8 mouse cellular contexts compared by ENCODE assay signal in the genomic region with DNA sequence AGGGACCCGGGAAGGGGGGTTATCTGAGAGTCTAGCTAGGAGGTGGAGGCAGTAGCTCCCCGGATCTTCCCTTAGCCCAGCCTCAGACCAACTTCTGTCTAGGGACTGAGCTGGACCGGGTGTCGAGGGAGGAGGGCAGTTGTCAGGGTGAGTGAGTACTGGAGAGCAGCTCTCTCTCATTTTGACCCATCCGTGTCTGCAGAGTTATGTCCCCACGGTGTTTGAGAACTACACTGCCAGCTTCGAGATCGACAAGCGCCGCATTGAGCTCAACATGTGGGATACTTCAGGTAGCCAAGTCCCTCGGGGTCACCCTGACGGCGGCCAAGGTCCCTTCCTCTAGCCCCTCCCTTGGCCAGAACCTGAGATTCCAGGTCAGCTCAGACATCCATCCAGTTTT. TPM values are rescaled to one million over a fixed set of nuclear protein-coding genes. Genes with fewer than 3 reads are reported as not detected.
DNase-seq lines count a peak whose midpoint lies in the region; ATAC-seq and TF ChIP-seq lines count a peak whose summit lies in the region.

No protein-coding gene starts in this region.

- peak overlapping the region; percentile 74 for H3K9ac ChIP-seq in forebrain, postnatal 0 days
- no peak overlapping the region for H3K9ac ChIP-seq in liver, embryonic 16.5 days (ENCODE audit: low read depth, low read length)

- peak overlapping the region; percentile 62 for H3K4me3 ChIP-seq in erythroblast, embryonic 14.5 days (replicated peaks)
- H3K4me3 ChIP-seq in forebrain, postnatal 0 days (ENCODE audit: low read depth, low read length): peak overlapping the region; percentile 70
- peak overlapping the region; percentile 71 for H3K4me3 ChIP-seq in liver, embryonic 16.5 days (ENCODE audit: low read depth, low read length)

- peak overlapping the region; percentile 78; the same call in 1 of the 2 replicates for H3K27ac ChIP-seq in forebrain, postnatal 0 days (ENCODE audit: low read depth, low read length)
- H3K27ac ChIP-seq in liver, embryonic 16.5 days (ENCODE audit: low read length): no peak overlapping the region

- H3K27me3 ChIP-seq in erythroblast, embryonic 14.5 days (ENCODE audit: control insufficient read depth): peaks cover 92% of the 10 kb centered on the region
- no peaks in the 10 kb centered on the region for H3K27me3 ChIP-seq in forebrain, postnatal 0 days (ENCODE audit: insufficient read depth, low read length)
- H3K27me3 ChIP-seq in liver, embryonic 16.5 days (ENCODE audit: control insufficient read depth, insufficient read depth, low read depth, low read length): peaks cover 54% of the 10 kb centered on the region

- H3K4me2 ChIP-seq in forebrain, postnatal 0 days (ENCODE audit: low read depth): peak overlapping the region; percentile 85
- H3K4me2 ChIP-seq in liver, embryonic 16.5 days (ENCODE audit: low read depth, low read length): peak overlapping the region; percentile 86

- peak; percentile 23 for DNase-seq in 3T3-L1 (ENCODE audit: low read depth, low spot score)
- no peak for DNase-seq in forebrain, postnatal 0 days

- no peak for ATAC-seq in erythroblast, adult 5-6 weeks (replicated peaks; ENCODE audit: low FRiP score, poor library complexity, severe bottlenecking)
- no peak for ATAC-seq in forebrain, postnatal 0 days
- ATAC-seq in liver, embryonic 16.5 days (ENCODE audit: low read depth): no peak
- ATAC-seq in monocyte, adult 5-6 weeks (replicated peaks; ENCODE audit: insufficient number of reproducible peaks, low FRiP score, low TSS enrichment, poor library complexity, severe bottlenecking): no peak
- no peak for ATAC-seq in inflammation-experienced regulatory T-cells, adult 6 months
- no peak for ATAC-seq in activated CD4-positive, CD25-positive, alpha-beta regulatory T cell, adult 4 months

- peaks cover 47% of the 10 kb centered on the region for H3K4me1 ChIP-seq in erythroblast, embryonic 14.5 days (ENCODE audit: control insufficient read depth)
- peaks cover 11% of the 10 kb centered on the region for H3K4me1 ChIP-seq in forebrain, postnatal 0 days (ENCODE audit: insufficient read depth)
- H3K4me1 ChIP-seq in liver, embryonic 16.5 days (ENCODE audit: control insufficient read depth, low read depth, low read length): peaks cover 42% of the 10 kb centered on the region

- H3K9me3 ChIP-seq in erythroblast, embryonic 14.5 days (ENCODE audit: control insufficient read depth, low read length): no peaks in the 10 kb centered on the region
- no peaks in the 10 kb centered on the region for H3K9me3 ChIP-seq in forebrain, postnatal 0 days (ENCODE audit: low read length)
- H3K9me3 ChIP-seq in liver, embryonic 16.5 days (replicated peaks; ENCODE audit: control insufficient read depth, low read length): no peaks in the 10 kb centered on the region

- no peak for TF ChIP-seq CTCF in forebrain, postnatal 0 days (IDR thresholded peaks at IDR 0.05; ENCODE audit: low read depth)

- WGBS in forebrain, postnatal 0 days: 3% methylated on average over 13 of the region's 13 CpGs
- WGBS in liver, embryonic 16.5 days (ENCODE audit: insufficient replicate concordance): 12% methylated on average over 13 of the region's 13 CpGs

- H3K36me3 ChIP-seq in erythroblast, embryonic 14.5 days (ENCODE audit: control insufficient read depth): no peaks in the 10 kb centered on the region
- peaks cover 16% of the 10 kb centered on the region for H3K36me3 ChIP-seq in forebrain, postnatal 0 days (ENCODE audit: insufficient read depth)
- H3K36me3 ChIP-seq in liver, embryonic 16.5 days (ENCODE audit: control insufficient read depth, insufficient read depth): no peaks in the 10 kb centered on the region

RNA-seq across cellular contexts. Expression of a gene that starts 2.7 kb away (rescaled TPM):
- 0.69 and 0.80 TPM in 2 replicates for polyA plus RNA-seq in erythroblast, embryonic 14.5 days (2012)
- total RNA-seq in erythroblast, adult 5-6 weeks (2015; ENCODE audit: low replicate concordance): 12.3 and 16.1 TPM in 2 replicates
- 6.7 and 8.1 TPM in 2 replicates for total RNA-seq in erythroblast, adult 5-6 weeks (2017; ENCODE audit: low replicate concordance)
- total RNA-seq in forebrain, postnatal 0 days (2014; rRNA removed): 131 and 174 TPM in 2 replicates
- polyA plus RNA-seq in forebrain, postnatal 0 days (2015; fragmentation: Nextera tagmentation; extraction: Ambion mirVana): 73.3 and 92.7 TPM in 2 replicates
- 10.2 and 12.3 TPM in 2 replicates for polyA plus RNA-seq in liver, embryonic 16.5 days (2015; fragmentation: Nextera tagmentation; extraction: Ambion mirVana)
- total RNA-seq in monocyte, adult 5-6 weeks (2017): 13.9 to 14.1 TPM (median 13.9 TPM) in 3 replicates
- 1 to 10 TPM; 1.7 to 2.5 (median 1.9) TPM for polyA plus RNA-seq in inflammation-experienced regulatory T-cells, adult 6 months (2017; shearing (Covaris generic))
- 1 to 10 TPM in 1 of 2 experiments, under 1 TPM in 1; 0.60 to 1.5 TPM for polyA plus RNA-seq in activated CD4-positive, CD25-positive, alpha-beta regulatory T cell, adult 4 months (2017; shearing (Covaris generic))

RNA-seq across cellular contexts. Expression of a gene that starts 3.9 kb away (rescaled TPM):
- polyA plus RNA-seq in erythroblast, embryonic 14.5 days (2012): 0.09 and 0.16 TPM in 2 replicates
- not detected in 2 replicates for total RNA-seq in erythroblast, adult 5-6 weeks (2015; ENCODE audit: low replicate concordance)
- total RNA-seq in erythroblast, adult 5-6 weeks (2017; ENCODE audit: low replicate concordance): 1.4 TPM in 1 of 2 replicates, not detected in the other
- total RNA-seq in forebrain, postnatal 0 days (2014; rRNA removed): 61.9 and 71.4 TPM in 2 replicates
- polyA plus RNA-seq in forebrain, postnatal 0 days (2015; fragmentation: Nextera tagmentation; extraction: Ambion mirVana): 88.1 and 96.6 TPM in 2 replicates
- 1.4 and 1.7 TPM in 2 replicates for polyA plus RNA-seq in liver, embryonic 16.5 days (2015; fragmentation: Nextera tagmentation; extraction: Ambion mirVana)
- not detected in 3 replicates for total RNA-seq in monocyte, adult 5-6 weeks (2017)
- polyA plus RNA-seq in inflammation-experienced regulatory T-cells, adult 6 months (2017; shearing (Covaris generic)): not detected
- polyA plus RNA-seq in activated CD4-positive, CD25-positive, alpha-beta regulatory T cell, adult 4 months (2017; shearing (Covaris generic)): under 1 TPM; 0.24 to 0.36 TPM

RNA-seq across cellular contexts. Expression of a gene that starts 20.5 kb away (rescaled TPM):
- 1.6 and 2.1 TPM in 2 replicates for polyA plus RNA-seq in erythroblast, embryonic 14.5 days (2012)
- total RNA-seq in erythroblast, adult 5-6 weeks (2015; ENCODE audit: low replicate concordance): 71.9 and 78.0 TPM in 2 replicates
- 62.4 and 81.0 TPM in 2 replicates for total RNA-seq in erythroblast, adult 5-6 weeks (2017; ENCODE audit: low replicate concordance)
- total RNA-seq in forebrain, postnatal 0 days (2014; rRNA removed): 3.2 and 5.2 TPM in 2 replicates
- 3.8 and 5.1 TPM in 2 replicates for polyA plus RNA-seq in forebrain, postnatal 0 days (2015; fragmentation: Nextera tagmentation; extraction: Ambion mirVana)
- 22.4 and 26.5 TPM in 2 replicates for polyA plus RNA-seq in liver, embryonic 16.5 days (2015; fragmentation: Nextera tagmentation; extraction: Ambion mirVana)
- 65.6 to 68.1 TPM (median 67.1 TPM) in 3 replicates for total RNA-seq in monocyte, adult 5-6 weeks (2017)
- 100 to 1,000 TPM; 143 to 171 (median 153) TPM for polyA plus RNA-seq in inflammation-experienced regulatory T-cells, adult 6 months (2017; shearing (Covaris generic))
- 100 to 1,000 TPM; 148 to 179 TPM for polyA plus RNA-seq in activated CD4-positive, CD25-positive, alpha-beta regulatory T cell, adult 4 months (2017; shearing (Covaris generic))

RNA-seq across cellular contexts. Expression of a gene that starts 26.6 kb away (rescaled TPM):
- polyA plus RNA-seq in erythroblast, embryonic 14.5 days (2012): 28.9 and 48.8 TPM in 2 replicates
- total RNA-seq in erythroblast, adult 5-6 weeks (2015; ENCODE audit: low replicate concordance): 108 and 182 TPM in 2 replicates
- 176 and 239 TPM in 2 replicates for total RNA-seq in erythroblast, adult 5-6 weeks (2017; ENCODE audit: low replicate concordance)
- 785 and 1,503 TPM in 2 replicates for total RNA-seq in forebrain, postnatal 0 days (2014; rRNA removed)
- 274 and 348 TPM in 2 replicates for polyA plus RNA-seq in forebrain, postnatal 0 days (2015; fragmentation: Nextera tagmentation; extraction: Ambion mirVana)
- 138 and 160 TPM in 2 replicates for polyA plus RNA-seq in liver, embryonic 16.5 days (2015; fragmentation: Nextera tagmentation; extraction: Ambion mirVana)
- 465 to 1,168 TPM (median 1,010 TPM) in 3 replicates for total RNA-seq in monocyte, adult 5-6 weeks (2017)
- 100 to 1,000 TPM; 523 to 733 (median 603) TPM for polyA plus RNA-seq in inflammation-experienced regulatory T-cells, adult 6 months (2017; shearing (Covaris generic))
- 100 to 1,000 TPM; 581 to 812 TPM for polyA plus RNA-seq in activated CD4-positive, CD25-positive, alpha-beta regulatory T cell, adult 4 months (2017; shearing (Covaris generic))

RNA-seq across cellular contexts. Expression of a gene that starts 43.6 kb away (rescaled TPM):
- polyA plus RNA-seq in erythroblast, embryonic 14.5 days (2012): not detected in 2 replicates
- total RNA-seq in erythroblast, adult 5-6 weeks (2015; ENCODE audit: low replicate concordance): 2.9 TPM in 1 of 2 replicates, not detected in the other
- total RNA-seq in erythroblast, adult 5-6 weeks (2017; ENCODE audit: low replicate concordance): not detected in 2 replicates
- total RNA-seq in forebrain, postnatal 0 days (2014; rRNA removed): 0.62 and 1.8 TPM in 2 replicates
- 1.2 and 2.4 TPM in 2 replicates for polyA plus RNA-seq in forebrain, postnatal 0 days (2015; fragmentation: Nextera tagmentation; extraction: Ambion mirVana)
- polyA plus RNA-seq in liver, embryonic 16.5 days (2015; fragmentation: Nextera tagmentation; extraction: Ambion mirVana): 0.82 and 2.0 TPM in 2 replicates
- total RNA-seq in monocyte, adult 5-6 weeks (2017): 2.7 TPM in 1 of 3 replicates, not detected in the others
- 1 to 10 TPM; 1.6 to 2.2 (median 2.1) TPM for polyA plus RNA-seq in inflammation-experienced regulatory T-cells, adult 6 months (2017; shearing (Covaris generic))
- 1 to 10 TPM; 1.1 to 4.2 TPM for polyA plus RNA-seq in activated CD4-positive, CD25-positive, alpha-beta regulatory T cell, adult 4 months (2017; shearing (Covaris generic))

Comparison
In these comparisons a context has a peak if more than half of its experiments do, and no peak if none do; other contexts are left out.
1. RNA of a gene that starts 3.9 kb away (polyA plus RNA-seq): 88.1 to 96.6 TPM in forebrain, postnatal 0 days; 1.4 to 1.7 TPM in liver, embryonic 16.5 days, 0.24 to 0.36 TPM in activated CD4-positive, CD25-positive, alpha-beta regulatory T cell, adult 4 months, not detected in inflammation-experienced regulatory T-cells, adult 6 months and 0.09 to 0.16 TPM in erythroblast, embryonic 14.5 days; every median in the first group is over 10 times any median in the second.
2. Peak in every context shown above with its lines, with median percentiles within 50 percentile points of each other: H3K4me3 ChIP-seq.